Mouse (Mus musculus) heart, embryonic 16.5 days (tissue): Measurements from ENCODE around the gene Braf. TPM values are rescaled to one million over a fixed set of nuclear protein-coding genes. Genes with fewer than 3 reads are reported as not detected.

Experiments used
- ATAC-seq: fragments of 200-750 bp; cut with Nextera tagmentation; replicated peaks from 2 replicates; pipeline ENCODE4 v1.8.0; 2017; ENCODE audit warnings: moderate number of reproducible peaks; ENCODE audit not compliant: insufficient read depth, low FRiP score; ENCODE audit errors: extremely low read depth
- H3K27ac ChIP-seq: fragments of 300-500 bp; sonication (generic); 2 replicates; pipeline ENCODE4 v1.5.1; 2014; ENCODE audit warnings: mild to moderate bottlenecking, low read length, control low read depth, moderate library complexity
- H3K27me3 ChIP-seq: fragments of 300-500 bp; sonication (generic); 2 replicates; pipeline ENCODE4 v1.6.1; 2014; ENCODE audit warnings: low read length, mixed read lengths; ENCODE audit not compliant: control insufficient read depth, insufficient read depth
- H3K36me3 ChIP-seq: fragments of 300-500 bp; sonication (generic); 2 replicates; pipeline ENCODE4 v1.6.1; 2014; ENCODE audit not compliant: control insufficient read depth, insufficient read depth
- H3K4me1 ChIP-seq: fragments of 300-500 bp; sonication (generic); 2 replicates; pipeline ENCODE4 v1.6.1; 2014; ENCODE audit warnings: low read length, mixed read lengths; ENCODE audit not compliant: control insufficient read depth, insufficient read depth
- H3K4me2 ChIP-seq: fragments of 300-500 bp; sonication (generic); 2 replicates; pipeline ENCODE4 v1.6.1; 2014; ENCODE audit warnings: low read depth, mild to moderate bottlenecking, control low read depth, low read length
- H3K4me3 ChIP-seq: fragments of 300-500 bp; sonication (generic); 2 replicates; pipeline ENCODE4 v1.5.1; 2014; ENCODE audit warnings: mild to moderate bottlenecking, control low read depth, low read length
- H3K9ac ChIP-seq: fragments of 300-500 bp; sonication (generic); 2 replicates; pipeline ENCODE4 v1.6.1; 2014; ENCODE audit warnings: low read length, control low read depth
- H3K9me3 ChIP-seq: fragments of 300-500 bp; sonication (generic); replicated peaks from 2 replicates; pipeline ENCODE4 v1.6.1; 2016; ENCODE audit warnings: low read length; ENCODE audit not compliant: control insufficient read depth
- WGBS: fragments of 180-500 bp; shearing (Covaris S2); extraction: QIAGEN DNeasy Blood & Tissue Kit; methylation state at CpG from one replicate; pipeline ENCODE4 v1.1.7; 2014; 5-methylcytosine and 5-hydroxymethylcytosine counted together
- polyA plus RNA-seq: library from polyadenylated mRNA; unstranded; fragments of >200 nt; fragmentation: Nextera tagmentation; extraction: Ambion mirVana; gene quantifications from 2 replicates; pipeline ENCODE4 v1.2.1, GENCODE M21; 2015

Braf gene
- polyA plus RNA-seq, 1 experiment from 2014 or later = 9.7 TPM

DNA sequence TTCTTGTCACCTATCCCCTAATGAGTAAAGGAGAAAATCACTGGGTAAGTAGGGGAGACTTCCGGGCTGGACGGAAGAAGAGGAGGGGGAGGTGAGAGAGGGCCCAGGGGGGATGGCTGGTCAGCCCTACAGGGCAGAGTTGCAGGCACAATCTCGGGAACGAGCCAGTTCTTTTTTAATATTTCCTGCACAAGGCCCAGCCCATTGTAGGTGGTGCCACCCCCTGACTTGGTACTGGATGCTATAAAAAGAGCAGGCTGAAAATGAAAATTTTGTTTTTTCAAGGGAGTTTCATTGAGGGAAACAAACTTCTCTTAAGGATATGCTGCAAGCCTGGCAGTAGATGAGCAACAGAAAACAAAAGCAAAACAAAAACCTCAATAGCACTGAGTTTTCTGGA is 44.7 kb downstream of the Braf start:
- H3K27ac ChIP-seq = no peak overlapping the region
- no peak overlapping the region for H3K4me3 ChIP-seq
- 0 out of 2 replicates have a peak, but pooled peaks cover 6% of the 10 kb centered on the region for H3K4me1 ChIP-seq
- no peaks in the 10 kb centered on the region for H3K27me3 ChIP-seq
- peaks cover 3% of the 10 kb centered on the region for H3K9me3 ChIP-seq
- no peak overlapping the region for H3K4me2 ChIP-seq
- ATAC-seq = no peak
- H3K9ac ChIP-seq = no peak overlapping the region
- H3K36me3 ChIP-seq = peaks cover 17% of the 10 kb centered on the region
- WGBS = 41% methylated on average over 4 of the region's 4 CpGs

DNA sequence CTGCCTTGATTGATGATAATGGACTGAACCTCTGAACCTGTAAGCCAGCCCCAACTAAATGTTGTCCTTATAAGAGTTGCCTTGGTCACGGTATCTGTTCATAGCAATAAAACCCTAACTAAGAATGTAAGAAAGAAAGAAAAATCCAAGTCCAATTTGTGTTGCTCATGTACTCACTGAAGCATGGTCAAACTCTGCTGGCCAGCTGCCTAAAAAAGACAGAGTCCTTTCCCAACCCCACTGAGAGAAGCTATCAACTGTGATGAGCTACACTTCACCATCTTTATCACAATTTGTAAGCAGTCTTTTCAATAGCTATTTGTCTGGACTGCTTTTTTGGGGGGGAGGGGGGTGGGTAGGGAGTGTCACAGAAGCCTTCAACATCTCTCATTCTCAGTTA is 47.0 kb downstream of the Braf start:
- H3K27ac ChIP-seq = no peak overlapping the region
- H3K4me2 ChIP-seq = no peak overlapping the region
- H3K36me3 ChIP-seq = peaks cover 19% of the 10 kb centered on the region
- H3K9me3 ChIP-seq = peaks cover 3% of the 10 kb centered on the region
- H3K4me1 ChIP-seq = 0 out of 2 replicates have a peak, but pooled peaks cover 6% of the 10 kb centered on the region
- ATAC-seq = no peak
- no peak overlapping the region for H3K4me3 ChIP-seq
- no peak overlapping the region for H3K9ac ChIP-seq
- H3K27me3 ChIP-seq = no peaks in the 10 kb centered on the region
- WGBS = 100% methylated on average over 1 of the region's 1 CpGs

DNA sequence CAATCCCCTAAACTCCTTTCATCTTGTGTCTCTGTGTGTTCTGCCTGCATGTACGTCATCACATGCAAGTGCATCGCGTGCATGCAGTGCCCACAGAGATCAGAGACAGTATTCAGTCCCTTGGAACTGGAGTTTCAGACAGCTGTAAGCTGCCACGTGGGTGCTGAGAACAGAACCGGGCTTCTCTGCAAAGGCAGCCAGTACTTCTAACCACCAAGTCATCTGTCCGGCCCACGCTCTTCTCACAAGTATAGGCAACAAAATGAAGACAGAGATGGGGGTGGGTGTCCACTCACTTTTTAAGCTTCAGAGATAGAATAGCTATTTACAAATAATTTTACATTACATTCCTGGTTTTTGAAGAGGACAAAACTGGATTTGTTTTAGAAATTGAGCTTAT is 50.2 kb downstream of the Braf start:
- Histone ChIP-seq H3K36me3 (peaks cover 19% of the 10 kb centered on the region), H3K9ac (no peak overlapping the region), H3K4me3 (no peak overlapping the region), H3K4me2 (no peak overlapping the region), H3K4me1 (0 out of 2 replicates have a peak, but pooled peaks cover under 1% of the 10 kb centered on the region), H3K9me3 (peaks cover 3% of the 10 kb centered on the region), H3K27me3 (no peaks in the 10 kb centered on the region), H3K27ac (no peak overlapping the region)
- no peak for ATAC-seq
- 84% methylated on average over 7 of the region's 7 CpGs for WGBS

DNA sequence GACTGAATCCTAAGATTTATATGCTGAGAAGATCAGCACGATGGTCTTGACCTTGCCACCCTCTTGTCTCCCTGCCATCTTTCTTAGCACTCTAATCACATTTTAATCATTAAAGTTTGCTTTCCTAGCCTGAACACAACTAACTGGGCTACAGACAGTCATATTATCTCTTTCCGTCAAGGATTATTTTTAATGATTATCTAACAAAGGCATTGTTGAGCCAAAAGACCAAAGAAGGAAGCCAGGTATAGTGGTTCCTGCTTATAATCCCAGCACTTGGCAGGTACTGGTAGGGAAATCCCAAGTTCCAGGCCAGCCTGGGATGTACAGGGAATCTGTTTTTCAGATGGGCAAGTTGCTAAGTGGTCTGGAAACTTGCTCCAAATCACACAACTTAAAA is 114.0 kb downstream of the Braf start:
- Histone ChIP-seq H3K27me3 (no peaks in the 10 kb centered on the region), H3K9ac (no peak overlapping the region), H3K4me1 (peaks cover 9% of the 10 kb centered on the region), H3K9me3 (no peaks in the 10 kb centered on the region), H3K4me2 (no peak overlapping the region), H3K36me3 (peaks cover 21% of the 10 kb centered on the region; the same call in 1 of the 2 replicates), H3K27ac (no peak overlapping the region), H3K4me3 (no peak overlapping the region)
- no peak for ATAC-seq
- 88% methylated on average over 2 of the region's 2 CpGs for WGBS

DNA sequence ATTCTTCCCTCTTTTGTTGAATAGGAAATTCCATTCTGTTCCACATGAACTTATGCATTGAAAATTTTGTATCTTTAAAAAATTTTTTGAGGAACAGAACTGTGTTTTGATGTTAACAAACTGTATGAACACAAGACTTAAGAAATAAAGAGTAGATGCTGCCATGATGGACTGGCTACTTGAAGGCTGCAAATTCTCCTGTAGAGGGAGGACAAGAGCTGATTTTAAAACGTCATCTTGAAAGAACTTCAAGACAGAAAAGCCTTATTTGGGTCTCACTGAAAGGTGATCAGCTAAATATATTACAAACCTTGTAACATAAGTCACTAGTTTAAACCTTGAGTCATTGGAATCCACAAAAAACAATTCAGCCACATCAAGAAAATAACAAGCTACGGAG is 115.1 kb downstream of the Braf start:
- WGBS = 64% methylated on average over 2 of the region's 2 CpGs

GRCm38 (mm10) chr6:39607365-39607764 is 117.9 kb downstream of the Braf start:
- H3K27ac ChIP-seq = no peak overlapping the region
- WGBS = 42% methylated on average over 5 of the region's 5 CpGs
- H3K4me3 ChIP-seq = no peak overlapping the region
- H3K9me3 ChIP-seq = no peaks in the 10 kb centered on the region
- no peaks in the 10 kb centered on the region for H3K27me3 ChIP-seq
- peaks cover 16% of the 10 kb centered on the region for H3K4me1 ChIP-seq
- ATAC-seq = no peak
- peaks cover 8% of the 10 kb centered on the region; the same call in 1 of the 2 replicates for H3K36me3 ChIP-seq
- H3K4me2 ChIP-seq = no peak overlapping the region
- H3K9ac ChIP-seq = no peak overlapping the region

More for the DNA sequence above, 115.1 kb downstream of the Braf start:
- H3K27me3 ChIP-seq = no peaks in the 10 kb centered on the region
- no peak overlapping the region for H3K4me2 ChIP-seq
- peaks cover 13% of the 10 kb centered on the region; the same call in 1 of the 2 replicates for H3K36me3 ChIP-seq
- H3K4me3 ChIP-seq = no peak overlapping the region
- no peak overlapping the region for H3K9ac ChIP-seq
- no peak for ATAC-seq
- no peak overlapping the region for H3K27ac ChIP-seq
- H3K9me3 ChIP-seq = no peaks in the 10 kb centered on the region
- peaks cover 16% of the 10 kb centered on the region for H3K4me1 ChIP-seq

DNA sequence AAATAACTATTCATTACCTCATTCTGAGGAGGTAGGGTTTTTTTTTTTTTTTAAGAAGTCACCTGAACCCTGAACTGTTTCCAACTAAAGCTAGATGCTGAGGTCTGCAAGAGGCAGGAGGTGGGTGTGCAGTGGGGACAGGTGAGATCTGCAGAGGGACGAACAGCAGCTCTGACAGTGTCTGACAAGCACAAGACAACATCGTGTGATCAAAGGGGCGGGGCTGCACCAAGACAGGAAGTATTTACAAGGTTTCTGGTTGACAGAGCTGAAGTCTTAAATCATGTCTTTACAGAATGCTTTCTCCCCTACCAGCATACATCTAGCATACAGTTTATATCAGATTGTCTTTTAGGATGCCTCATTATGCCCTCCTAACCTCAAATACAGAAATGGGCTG is 118.4 kb downstream of the Braf start:
- Histone ChIP-seq H3K36me3 (peaks cover 8% of the 10 kb centered on the region; the same call in 1 of the 2 replicates), H3K9ac (no peak overlapping the region), H3K4me1 (peaks cover 16% of the 10 kb centered on the region), H3K4me2 (no peak overlapping the region), H3K9me3 (no peaks in the 10 kb centered on the region), H3K27ac (no peak overlapping the region), H3K27me3 (no peaks in the 10 kb centered on the region), H3K4me3 (no peak overlapping the region)
- no peak for ATAC-seq
- WGBS = 36% methylated on average over 3 of the region's 3 CpGs

GRCm38 (mm10) chr6:39606056-39606455 is 119.2 kb downstream of the Braf start:
- 36% methylated on average over 6 of the region's 6 CpGs for WGBS
- no peak overlapping the region for H3K4me3 ChIP-seq
- no peaks in the 10 kb centered on the region for H3K27me3 ChIP-seq
- no peak overlapping the region for H3K9ac ChIP-seq
- peaks cover 8% of the 10 kb centered on the region; the same call in 1 of the 2 replicates for H3K36me3 ChIP-seq
- ATAC-seq = no peak
- peak overlapping the region; percentile 8; the same call in 1 of the 2 replicates for H3K27ac ChIP-seq
- H3K9me3 ChIP-seq = no peaks in the 10 kb centered on the region
- H3K4me1 ChIP-seq = peaks cover 16% of the 10 kb centered on the region
- H3K4me2 ChIP-seq = peak overlapping the region; percentile 19; the same call in 1 of the 2 replicates

DNA sequence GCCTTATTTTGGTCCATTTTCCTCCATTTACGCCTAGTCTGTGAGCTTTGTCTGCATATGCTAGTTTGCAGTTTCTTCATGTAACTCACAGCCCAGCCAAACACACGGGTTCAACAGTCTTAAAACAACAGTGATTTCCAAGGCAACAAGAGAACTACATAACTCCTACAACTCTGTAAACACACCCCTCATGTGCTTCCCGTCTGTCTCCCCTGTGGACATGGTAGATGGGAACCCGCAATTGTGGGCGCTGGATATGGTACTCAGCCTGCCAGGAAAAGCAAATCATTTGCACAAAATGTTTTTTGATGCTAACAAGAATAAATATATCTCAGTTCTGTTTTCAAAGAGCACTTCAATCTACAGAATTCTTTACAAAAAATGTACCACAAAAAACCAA is 120.7 kb downstream of the Braf start:
- ATAC-seq = no peak
- H3K4me1 ChIP-seq = peaks cover 16% of the 10 kb centered on the region
- peaks cover 19% of the 10 kb centered on the region for H3K36me3 ChIP-seq
- no peaks in the 10 kb centered on the region for H3K9me3 ChIP-seq
- H3K4me3 ChIP-seq = no peak overlapping the region
- no peak overlapping the region for H3K27ac ChIP-seq
- H3K9ac ChIP-seq = no peak overlapping the region
- no peaks in the 10 kb centered on the region for H3K27me3 ChIP-seq
- no peak overlapping the region for H3K4me2 ChIP-seq
- WGBS = 84% methylated on average over 5 of the region's 5 CpGs
